Mouse (Mus musculus): ENCODE data around the gene Edc3.
"Not testable (repeated sequence)": the region's sequence is repeated elsewhere in the genome, so short reads cannot be mapped to it uniquely, and the experiment has no call there.

The Edc3 gene

DNA sequence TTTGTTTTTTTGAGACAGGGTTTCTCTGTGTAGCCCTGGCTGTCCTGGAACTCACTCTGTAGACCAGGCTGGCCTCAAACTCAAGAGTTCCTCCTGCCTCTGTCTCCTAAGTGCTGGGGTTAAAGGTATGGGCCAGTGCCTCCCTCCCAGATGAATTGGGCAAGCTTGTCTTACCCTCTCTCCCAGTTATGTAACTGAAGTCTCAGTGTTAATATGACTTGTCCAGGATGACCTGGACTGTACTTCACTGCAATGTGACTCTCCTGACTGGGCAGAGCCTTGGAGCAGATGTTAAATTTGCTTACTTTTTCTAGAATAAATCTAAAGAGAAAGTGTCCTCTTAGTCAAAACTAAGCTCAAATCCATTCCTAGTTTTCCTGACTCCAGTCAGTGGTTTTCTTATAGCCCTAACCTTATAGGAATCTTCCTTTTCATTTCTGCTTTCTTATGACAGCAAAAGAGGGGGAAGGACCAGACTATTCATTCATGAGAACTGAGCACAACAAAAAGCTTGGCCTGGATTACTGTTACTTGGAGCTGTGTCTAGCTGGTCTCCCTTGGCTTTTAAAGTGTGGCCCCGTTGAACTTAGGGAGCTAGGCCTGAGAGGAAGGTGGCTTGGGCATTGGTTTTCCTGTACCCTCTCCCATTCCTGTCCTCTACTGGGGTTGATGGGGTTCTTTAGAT, 9.7 kb upstream of the Edc3 start:
- CTCF ChIA-PET, result no interaction called here

DNA sequence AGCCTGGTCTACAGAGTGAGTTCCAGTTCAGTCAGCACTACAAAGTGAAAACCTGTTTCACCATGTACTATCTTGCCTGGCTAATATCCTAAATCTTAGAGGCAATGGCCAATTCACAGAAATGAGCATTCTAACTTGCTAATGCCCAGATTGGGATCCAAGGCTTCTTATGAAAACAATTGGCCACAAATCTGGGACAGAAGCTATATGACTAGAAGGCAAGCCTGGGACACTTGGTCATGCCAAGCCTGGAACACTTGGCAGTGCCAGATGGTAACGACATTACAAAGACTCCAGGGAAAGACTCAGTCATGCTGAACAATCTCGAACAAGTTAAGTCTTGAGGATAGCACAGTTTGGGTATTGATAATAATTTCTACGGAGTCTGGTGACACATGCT, 1.8 kb upstream of the Edc3 start:
- CTCF ChIA-PET, result no interaction called here

DNA sequence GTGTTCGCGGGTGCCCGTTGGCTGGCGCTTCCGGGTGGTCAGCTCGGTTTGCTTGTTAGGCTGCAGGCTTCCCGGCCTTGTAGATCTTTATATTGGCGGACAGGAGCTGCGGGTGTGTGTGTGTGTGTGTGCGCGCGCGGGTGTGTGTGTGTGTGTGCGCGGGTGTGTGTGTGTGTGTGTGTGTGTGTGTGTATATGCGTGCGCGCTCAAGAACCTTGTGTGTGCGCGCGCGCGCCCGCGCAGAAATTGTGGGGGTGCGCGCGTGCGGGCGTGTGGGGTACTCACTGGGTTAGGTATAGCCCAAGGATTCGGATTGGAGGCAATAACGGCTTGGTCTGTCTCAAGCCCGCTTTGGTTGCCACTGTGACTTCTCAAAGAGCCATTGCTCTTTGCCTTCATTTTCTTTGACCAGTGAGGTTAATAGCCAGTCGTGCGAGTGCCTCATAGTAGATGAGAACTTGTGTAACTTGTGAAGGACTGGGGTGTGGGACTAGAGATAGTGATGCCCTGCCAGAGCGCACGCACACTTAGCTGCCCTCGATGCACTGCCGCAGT, 457 bp downstream of the Edc3 start:
- CTCF ChIA-PET, result no interaction called here

DNA sequence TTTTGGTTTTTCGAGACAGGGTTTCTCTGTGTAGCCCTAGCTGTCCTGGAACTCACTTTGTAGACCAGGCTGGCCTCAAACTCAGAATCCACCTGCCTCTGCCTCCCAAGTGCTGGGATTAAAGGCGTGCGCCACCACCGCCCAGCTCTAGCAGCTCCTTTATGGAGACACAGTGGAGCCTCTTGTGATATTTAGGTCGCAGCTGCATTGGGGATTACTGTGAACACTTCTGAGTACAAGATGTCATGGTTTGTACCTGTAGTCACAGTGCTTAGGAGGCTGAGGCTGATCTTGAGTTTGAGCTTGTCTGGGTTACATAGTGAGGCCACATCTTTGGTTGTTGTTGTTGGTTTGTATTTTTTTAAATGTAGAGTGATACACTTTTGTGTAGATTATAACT, 1.9 kb downstream of the Edc3 start:
- CTCF ChIA-PET, result not testable (repeated sequence)

DNA sequence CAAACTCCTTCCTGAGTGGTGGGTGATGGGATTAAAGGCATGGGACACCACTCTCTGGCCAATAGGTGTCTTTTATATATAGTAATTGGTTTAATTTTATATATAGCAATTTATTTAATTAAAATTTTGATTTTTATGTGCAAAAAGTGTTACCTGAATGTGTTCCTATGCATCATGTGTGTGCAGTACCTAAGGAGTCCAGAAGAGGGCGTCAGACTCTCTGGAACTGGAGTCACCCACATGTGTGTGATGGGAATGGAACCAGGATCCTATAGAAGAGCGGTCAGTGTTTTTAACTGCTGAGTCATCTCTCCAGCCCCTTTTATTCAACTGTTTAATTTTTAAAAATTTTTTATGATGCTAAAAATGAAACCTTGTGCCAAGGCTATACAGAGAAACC, 3.9 kb downstream of the Edc3 start:
- CTCF ChIA-PET, result no interaction called here

DNA sequence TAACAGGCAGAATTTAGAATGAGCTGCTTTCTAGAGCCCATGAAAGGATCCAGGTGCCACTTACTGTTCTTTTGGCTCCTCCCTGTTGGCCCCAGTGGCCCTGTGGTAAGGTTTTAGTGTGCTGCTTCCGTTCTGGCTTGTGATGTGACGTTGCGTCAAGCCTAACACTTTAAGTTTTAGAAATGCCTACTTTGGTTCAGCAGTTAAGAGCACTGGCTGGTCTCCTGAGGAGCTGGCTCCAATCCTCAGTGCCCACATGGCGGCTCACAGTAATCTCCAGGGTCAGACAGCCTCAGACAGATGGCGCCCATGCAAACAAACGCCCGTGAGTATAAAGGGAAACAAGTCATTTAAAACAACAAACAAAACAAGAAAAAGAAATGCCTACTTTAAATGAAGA, 10.1 kb downstream of the Edc3 start:
- CTCF ChIA-PET, result no interaction called here

DNA sequence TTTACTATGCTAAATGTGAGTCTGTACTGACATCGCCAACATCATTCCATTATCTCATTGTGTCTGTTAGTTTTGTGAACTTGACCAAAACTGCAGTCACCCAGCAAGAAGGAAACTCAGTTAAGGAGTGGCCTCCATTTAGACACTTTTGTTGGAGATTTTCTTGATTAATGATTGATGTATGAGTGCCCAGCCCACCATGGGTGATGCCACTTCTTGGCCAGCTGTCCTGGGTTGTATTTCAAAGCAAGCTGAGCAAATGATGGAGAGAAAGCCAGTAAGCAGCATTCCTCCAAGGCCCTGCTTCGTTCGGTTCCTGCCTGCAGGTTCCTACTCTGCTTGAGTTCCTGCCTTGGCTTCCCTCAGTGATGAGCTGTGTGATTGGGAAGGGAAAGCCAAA, 12.4 kb downstream of the Edc3 start:
- CTCF ChIA-PET, result no interaction called here

DNA sequence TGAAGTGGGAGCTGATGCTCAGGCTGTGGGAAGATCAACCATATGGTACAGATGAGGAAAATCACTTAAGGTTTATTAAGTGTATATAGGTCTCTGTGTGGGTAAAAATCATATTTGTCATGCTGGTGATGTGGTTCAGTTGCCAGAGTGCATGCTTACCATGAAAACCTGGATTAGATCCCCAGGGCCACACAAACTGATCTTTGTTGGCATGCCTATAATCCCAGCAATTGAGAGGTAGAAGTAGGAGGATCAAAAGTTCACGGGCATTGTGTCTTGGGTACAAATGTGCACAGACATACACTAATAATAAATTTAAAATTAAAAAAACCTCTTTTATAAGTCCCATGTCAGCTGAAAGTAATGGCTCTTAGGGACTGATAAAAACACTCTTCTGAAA, 14.0 kb downstream of the Edc3 start:
- CTCF ChIA-PET, result no interaction called here

DNA sequence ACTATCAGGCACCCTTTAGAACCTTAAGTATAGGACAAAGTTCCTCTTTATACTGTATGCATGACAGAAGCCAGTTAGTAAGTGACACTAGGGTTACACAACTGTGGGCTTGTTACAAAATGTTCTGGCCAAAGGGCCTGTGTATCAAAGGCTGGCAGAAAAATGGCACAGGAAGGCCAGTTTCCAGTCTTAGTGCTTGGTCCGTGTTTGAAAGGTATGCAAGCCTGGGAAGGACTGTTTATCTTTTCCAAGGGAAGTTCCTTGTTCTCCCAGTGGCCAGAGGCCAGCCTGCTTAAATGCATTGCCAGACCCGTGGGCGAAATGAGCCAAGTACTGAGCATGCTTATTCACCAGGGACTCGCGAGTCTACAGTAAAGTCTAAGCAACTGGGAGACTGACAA, 15.0 kb downstream of the Edc3 start:
- CTCF ChIA-PET, result no interaction called here

DNA sequence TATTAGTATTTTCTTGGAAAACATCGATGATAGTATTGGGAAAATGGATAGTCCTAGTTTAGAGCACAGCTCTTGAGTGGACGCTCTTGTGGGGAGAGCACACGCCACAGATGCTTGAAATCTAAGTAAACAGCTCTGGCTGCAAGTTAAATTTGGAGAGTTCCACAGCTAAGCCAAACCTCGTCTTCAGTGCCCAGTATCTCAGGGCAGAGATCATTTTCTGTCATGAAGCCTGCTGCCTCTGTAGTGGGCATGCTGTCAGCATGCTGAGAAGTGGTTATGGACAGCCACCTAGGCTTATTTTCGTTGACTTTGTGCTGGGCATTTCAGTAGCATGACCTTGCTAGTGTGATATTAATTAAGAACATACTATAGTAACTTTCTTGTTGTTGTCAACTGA, 15.5 kb downstream of the Edc3 start:
- CTCF ChIA-PET, result no interaction called here

DNA sequence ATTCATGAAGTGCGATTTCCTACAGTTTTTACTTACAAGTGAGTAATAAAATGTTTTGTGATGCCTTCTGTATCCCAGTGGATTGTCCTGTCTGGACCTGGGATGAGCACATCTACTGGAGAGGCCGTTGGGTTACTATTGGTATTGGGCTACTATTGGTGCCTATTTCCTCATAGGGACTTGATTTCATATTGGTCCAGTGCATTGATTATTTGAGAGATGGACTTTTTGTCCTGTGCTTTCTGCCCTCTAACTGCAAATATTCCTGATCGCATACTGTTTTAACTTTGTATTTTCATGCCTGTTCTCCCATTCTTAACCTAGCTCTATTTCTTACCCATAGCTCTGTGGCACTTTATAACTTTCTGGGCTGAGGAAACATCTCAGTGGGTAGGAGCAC, 16.4 kb downstream of the Edc3 start:
- CTCF ChIA-PET, result no interaction called here

DNA sequence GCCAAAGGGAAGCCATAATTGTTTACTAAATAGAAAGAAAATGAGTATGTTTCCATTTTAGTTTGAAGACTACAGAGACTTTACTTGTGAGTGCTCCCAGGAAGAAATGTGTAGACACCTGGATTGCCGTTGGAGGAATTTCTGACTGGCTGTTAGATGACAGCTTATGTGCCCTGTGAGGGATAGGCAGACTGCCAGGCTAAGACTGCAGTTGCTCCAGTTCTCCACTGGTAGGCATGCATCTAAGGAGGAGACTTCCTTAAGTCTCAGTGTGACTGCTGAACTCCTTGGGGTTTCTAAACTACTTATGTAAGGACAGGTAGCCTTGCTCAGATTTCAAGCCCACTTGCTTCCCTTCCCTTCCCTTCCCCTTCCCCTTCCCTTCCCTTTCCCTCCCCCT, 20.0 kb downstream of the Edc3 start:
- CTCF ChIA-PET, result no interaction called here

DNA sequence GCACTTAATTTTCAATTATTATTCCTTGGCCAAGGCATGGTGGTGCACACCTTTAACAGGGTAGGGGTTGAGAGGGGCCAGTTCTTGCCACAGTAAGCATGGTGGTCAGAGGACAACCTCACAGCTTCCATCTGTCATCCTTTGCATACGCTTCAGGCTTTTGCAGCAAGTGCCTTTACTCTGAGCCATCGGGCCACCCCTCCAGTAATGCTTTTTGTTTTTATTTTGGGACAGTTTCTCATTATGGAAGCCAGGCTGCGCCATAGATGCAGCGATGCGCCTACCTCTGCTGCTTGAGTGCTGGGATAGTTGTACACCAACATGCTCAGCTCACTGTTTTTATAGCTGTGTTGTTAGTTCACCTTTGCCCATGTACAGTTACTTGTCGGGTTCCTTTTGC, 25.3 kb downstream of the Edc3 start:
- CTCF ChIA-PET, result interaction anchor here (0.8 kb wide), 1 partner anchor 19 kb away, joined by 3 read pairs; no protein-coding TSS in a partner anchor

DNA sequence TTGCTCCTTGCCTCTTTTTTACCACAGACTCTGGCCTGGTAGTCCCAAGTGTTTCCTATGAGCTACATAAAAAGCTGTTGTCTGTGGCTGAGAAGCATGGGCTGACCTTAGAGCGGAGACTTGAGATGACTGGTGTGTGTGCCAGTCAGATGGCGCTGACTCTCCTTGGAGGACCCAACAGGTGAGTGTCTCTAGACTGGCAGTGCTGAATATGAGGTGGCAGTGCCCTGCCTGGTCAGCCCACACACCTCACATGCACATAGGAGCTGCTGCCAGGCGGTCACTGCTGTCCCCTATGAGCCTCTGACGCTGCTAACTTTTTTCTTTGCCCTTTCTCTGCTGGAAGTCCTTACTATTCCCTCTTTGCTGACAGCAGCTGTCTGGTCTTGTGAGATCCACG, 31.5 kb downstream of the Edc3 start:
- CTCF ChIA-PET, result no interaction called here

DNA sequence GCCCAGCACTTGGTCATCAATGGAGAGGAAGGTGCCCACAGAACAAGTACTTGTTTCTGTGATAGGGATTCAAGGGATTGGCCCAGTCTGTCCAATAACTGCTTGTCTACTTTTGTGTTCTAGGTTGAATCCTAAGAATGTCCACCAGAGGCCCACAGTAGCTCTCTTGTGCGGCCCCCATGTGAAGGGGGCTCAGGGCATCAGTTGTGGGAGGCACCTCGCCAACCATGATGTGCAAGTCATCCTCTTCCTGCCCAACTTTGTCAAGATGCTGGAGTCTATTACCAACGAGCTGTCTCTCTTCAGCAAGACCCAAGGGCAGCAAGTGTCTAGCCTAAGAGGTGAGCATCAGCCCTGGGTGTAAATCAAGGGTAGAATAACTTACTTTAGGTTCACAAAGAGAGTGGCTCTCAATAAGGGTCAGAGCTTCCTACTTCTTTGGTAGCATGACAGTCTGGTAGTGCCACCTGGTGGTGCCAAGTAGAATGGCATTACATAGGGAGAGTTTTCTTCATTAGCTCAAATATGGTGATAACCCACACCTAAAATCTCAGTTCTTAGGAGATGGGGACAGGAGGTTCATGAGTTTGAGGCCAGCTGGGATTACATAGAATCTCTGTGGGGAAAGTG, 36.2 kb downstream of the Edc3 start:
- CTCF ChIA-PET, result interaction anchor here (0.6 to 1.5 kb wide), 9 partner anchors 10 to 223 kb away, joined by 3 to 12 read pairs (median 4); partner anchors contain the start of gene Cox5a

DNA sequence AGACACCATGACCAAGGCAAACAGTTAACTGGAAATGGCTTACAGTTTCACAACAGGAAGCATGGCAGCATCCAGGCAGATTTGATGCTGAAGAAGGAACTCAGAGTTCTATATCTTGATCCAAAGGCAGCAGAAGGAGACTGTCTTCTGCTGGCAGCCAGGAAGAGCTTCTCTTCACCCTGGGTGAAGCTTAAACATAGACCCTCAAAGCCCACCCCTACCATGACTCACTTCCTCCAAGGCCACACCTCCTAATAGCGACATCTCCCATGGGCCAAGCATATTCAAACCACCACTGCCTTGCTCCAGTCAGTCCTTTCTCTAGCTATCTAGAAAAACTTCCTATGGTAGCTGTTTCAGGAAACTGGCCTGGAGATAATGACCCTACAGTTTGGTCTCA, 38.7 kb downstream of the Edc3 start:
- CTCF ChIA-PET, result interaction anchor here (0.6 to 0.7 kb wide), 3 partner anchors 66 to 150 kb away, joined by 4 to 10 read pairs (median 6); no protein-coding TSS in a partner anchor

DNA sequence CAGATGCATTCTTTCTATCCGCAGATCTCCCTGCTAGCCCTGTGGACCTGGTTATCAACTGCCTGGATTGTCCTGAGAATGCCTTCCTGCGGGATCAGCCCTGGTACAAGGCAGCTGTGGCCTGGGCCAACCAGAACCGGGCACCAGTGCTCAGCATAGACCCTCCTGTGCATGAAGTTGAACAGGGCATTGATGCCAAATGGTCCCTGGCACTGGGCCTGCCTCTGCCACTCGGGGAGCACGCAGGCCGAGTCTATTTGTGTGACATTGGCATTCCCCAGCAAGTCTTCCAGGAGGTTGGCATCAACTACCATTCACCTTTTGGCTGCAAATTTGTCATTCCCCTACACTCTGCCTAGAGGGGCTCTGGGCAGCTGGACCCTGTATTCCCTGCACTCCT, 39.8 kb downstream of the Edc3 start:
- CTCF ChIA-PET, result no interaction called here

DNA sequence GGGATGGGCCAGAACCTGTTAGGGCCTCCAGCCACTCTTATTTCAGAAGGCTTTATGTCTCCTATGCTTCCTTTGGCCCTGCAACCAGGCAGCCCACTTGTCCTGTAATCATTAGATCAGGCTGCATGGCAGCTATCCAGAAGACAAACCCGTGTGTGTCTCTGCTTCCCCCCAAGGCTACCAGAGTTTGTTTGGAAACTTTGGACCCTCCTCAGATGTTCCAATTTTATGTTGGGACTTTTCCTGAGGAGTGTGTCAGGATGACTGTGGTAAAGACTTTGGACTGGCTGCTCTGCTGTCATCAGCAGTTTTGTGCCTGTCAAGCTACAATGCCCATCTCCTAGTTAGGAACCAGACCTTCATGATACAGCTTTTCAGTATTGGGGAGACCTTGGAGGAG, 40.5 kb downstream of the Edc3 start:
- CTCF ChIA-PET, result interaction anchor here (0.7 kb wide), 1 partner anchor 1985 kb away, joined by 5 read pairs; no protein-coding TSS in a partner anchor

DNA sequence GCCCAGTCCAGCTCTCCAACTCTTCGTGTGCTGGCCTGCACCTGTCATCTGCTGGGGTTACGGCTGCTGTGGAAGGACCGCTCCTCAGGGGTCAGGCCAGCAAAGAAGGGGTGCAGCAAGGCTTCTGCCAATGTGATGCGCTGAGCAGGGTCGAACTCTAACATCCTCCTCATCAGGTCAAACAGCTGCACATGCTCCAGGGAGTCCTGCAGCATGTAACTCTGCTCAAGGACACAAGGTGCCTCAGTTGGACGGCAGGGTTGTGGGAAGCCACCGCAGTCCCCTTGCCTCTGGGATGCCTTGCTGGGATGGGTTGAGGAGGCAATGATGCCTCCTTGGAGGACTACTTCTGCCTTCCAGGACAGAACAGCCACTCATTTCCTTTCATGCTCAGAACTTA, 42.6 kb downstream of the Edc3 start:
- CTCF ChIA-PET, result no interaction called here

DNA sequence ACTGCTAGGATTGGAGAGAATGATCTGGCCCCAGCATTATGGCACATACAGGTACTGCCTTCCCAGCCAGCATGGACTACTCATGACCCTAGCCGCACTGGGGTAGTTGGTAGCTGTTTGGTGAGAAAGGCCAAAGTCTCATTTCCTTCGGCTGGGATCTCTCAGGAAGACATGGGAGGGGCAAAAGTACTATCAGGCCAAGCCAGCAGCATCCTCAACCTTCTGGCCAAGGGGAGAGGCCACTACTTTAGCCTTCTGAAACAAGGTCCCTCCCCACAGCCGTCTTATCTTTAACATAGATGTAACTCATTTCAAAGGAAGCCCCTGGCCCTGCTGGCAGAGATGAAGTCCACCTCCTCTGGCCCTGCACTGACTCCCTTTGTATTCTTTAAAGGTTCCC, 49.2 kb downstream of the Edc3 start:
- CTCF ChIA-PET, result no interaction called here

DNA sequence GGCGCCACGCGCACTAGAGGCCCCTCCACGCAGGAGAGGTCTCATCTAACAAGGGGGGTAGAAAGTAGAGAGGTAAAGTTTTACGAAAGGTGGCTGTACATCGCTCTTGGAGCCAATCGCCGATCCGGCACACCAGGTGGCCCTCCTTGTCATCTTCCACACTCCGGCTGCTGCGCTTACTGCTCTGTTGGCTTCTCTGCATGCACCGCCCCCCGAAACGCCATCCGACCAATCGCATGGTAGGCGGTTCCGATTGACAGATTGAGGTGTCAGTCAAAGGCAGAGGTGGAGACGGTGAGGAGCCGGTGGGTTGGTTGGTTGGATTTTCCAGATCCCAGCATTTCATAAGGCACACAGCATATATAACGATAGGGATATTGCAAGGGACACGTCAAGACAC, 50.2 kb downstream of the Edc3 start:
- CTCF ChIA-PET, result no interaction called here

DNA sequence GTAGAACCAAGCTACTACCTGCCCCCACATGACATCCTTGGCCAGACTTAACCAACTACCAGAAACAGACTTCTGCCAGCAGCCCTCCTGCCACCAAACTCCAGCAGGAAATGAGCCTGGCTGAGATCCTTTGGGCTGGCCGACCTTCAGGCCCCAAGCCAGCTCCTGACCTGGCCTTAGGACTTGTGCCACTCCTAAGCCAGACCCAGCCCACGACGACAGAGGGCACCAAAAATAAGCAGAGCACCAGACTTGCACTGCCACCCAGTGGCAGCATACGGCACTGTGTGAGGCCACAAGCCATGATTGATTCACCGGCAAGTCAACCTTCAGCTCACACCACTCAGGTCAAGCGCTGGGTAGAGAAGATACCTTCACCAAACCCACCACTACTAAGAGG, 50.9 kb downstream of the Edc3 start:
- CTCF ChIA-PET, result no interaction called here

DNA sequence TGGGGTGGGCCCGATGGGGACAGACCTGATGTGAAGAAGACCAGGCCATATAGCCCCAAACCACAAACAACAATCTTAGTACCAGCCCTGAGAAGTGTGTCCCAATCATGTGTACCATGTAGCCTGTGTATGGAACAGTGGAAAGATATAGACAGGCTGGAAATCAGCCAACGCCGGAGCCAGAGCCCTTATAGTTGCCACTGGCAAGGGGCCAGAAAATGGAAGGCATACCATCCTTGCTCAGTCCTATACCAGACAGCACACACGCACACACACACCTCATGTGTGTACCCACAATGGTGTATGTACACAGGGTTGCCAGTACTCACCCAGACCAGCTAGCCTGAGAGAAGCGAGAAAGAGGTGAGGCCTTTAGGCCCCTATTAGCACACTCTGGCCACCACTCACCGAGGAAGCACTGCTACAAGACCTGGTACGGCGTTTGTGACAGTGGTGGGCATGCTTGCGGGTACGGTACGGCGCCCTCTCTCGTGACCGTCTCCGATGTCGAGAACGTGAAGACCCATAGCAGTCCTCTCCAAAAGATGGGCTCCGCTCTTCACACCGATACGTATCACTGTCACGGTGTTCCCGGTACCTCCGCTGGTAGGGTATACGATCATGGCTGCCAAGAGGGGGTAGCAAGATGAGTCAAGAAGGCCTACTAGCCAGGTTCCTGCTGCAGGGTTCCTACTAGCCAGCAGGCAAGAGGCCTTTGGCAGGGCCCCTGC, 52.2 kb downstream of the Edc3 start:
- CTCF ChIA-PET, result interaction anchor here (0.5 to 0.6 kb wide), 2 partner anchors 242 to 244 kb away, joined by 3 to 10 read pairs; no protein-coding TSS in a partner anchor
